Mouse (Mus musculus): ENCODE data around the gene Prcd. TPM values are rescaled to one million over a fixed set of nuclear protein-coding genes. Genes with fewer than 3 reads are reported as not detected.

Gene Prcd
- polyA plus RNA-seq, 1 experiment from 2014 or later = 3.2 TPM

DNA sequence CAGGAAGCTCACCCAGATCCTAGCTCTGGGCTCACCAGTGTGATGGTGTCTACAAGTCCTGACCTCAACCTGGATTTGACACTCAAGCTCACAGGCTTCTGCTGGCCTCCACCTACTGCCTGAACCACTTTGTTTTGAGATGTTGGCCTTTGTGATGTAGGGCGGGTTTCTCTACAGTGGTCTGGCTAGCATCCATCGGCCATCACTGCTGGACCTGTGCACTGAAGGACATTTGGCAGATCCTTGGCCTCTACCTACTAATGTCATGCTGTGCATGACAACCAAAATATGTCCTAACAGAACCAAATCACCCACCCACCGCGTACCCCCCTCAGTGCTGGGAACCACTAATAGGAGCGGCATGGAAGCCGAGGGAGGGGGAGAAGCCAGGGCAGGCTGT lies 25.8 kb downstream of the Prcd start:
- H3K36me3 ChIP-seq (ENCODE audit: control insufficient read depth, insufficient read depth) = peaks cover 19% of the 10 kb centered on the region
- ATAC-seq = no peak
- no peak overlapping the region for H3K4me2 ChIP-seq (ENCODE audit: low read length)
- no peak overlapping the region for H3K27ac ChIP-seq (ENCODE audit: low read length)
- no peaks in the 10 kb centered on the region for H3K27me3 ChIP-seq (replicated peaks; ENCODE audit: control insufficient read depth, insufficient read depth, low read length)
- no peaks in the 10 kb centered on the region for H3K9me3 ChIP-seq (ENCODE audit: control insufficient read depth, low read length)
- WGBS = 88% methylated on average over 6 of the region's 6 CpGs
- no peak overlapping the region for H3K4me3 ChIP-seq (replicated peaks; ENCODE audit: low read length)
- H3K9ac ChIP-seq (replicated peaks; ENCODE audit: low read depth, low read length) = no peak overlapping the region
- 0 out of 2 replicates have a peak, but pooled peaks cover 5% of the 10 kb centered on the region for H3K4me1 ChIP-seq (replicated peaks; ENCODE audit: control insufficient read depth, insufficient read depth, low read length)

GRCm38 (mm10) chr11:116680321-116681091 lies 27.2 kb downstream of the Prcd start:
- H3K27me3 ChIP-seq (replicated peaks; ENCODE audit: control insufficient read depth, insufficient read depth, low read length) = no peaks in the 10 kb centered on the region
- H3K4me2 ChIP-seq (ENCODE audit: low read length) = no peak overlapping the region
- no peak overlapping the region for H3K27ac ChIP-seq (ENCODE audit: low read length)
- H3K9ac ChIP-seq (replicated peaks; ENCODE audit: low read depth, low read length) = no peak overlapping the region
- H3K4me3 ChIP-seq (replicated peaks; ENCODE audit: low read length) = no peak overlapping the region
- ATAC-seq = no peak
- H3K9me3 ChIP-seq (ENCODE audit: control insufficient read depth, low read length) = no peaks in the 10 kb centered on the region
- WGBS = 72% methylated on average over 24 of the region's 24 CpGs
- H3K4me1 ChIP-seq (replicated peaks; ENCODE audit: control insufficient read depth, insufficient read depth, low read length) = no peaks in the 10 kb centered on the region
- H3K36me3 ChIP-seq (ENCODE audit: control insufficient read depth, insufficient read depth) = peaks cover 9% of the 10 kb centered on the region

- Histone ChIP-seq H3K27ac (ENCODE audit: low read length) (no peak overlapping the region), H3K9me3 (ENCODE audit: control insufficient read depth, low read length) (no peaks in the 10 kb centered on the region), H3K4me1 (replicated peaks; ENCODE audit: control insufficient read depth, insufficient read depth, low read length) (no peaks in the 10 kb centered on the region), H3K4me3 (replicated peaks; ENCODE audit: low read length) (no peak overlapping the region), H3K36me3 (ENCODE audit: control insufficient read depth, insufficient read depth) (peaks cover 3% of the 10 kb centered on the region), H3K4me2 (ENCODE audit: low read length) (no peak overlapping the region), H3K27me3 (replicated peaks; ENCODE audit: control insufficient read depth, insufficient read depth, low read length) (no peaks in the 10 kb centered on the region), H3K9ac (replicated peaks; ENCODE audit: low read depth, low read length) (no peak overlapping the region)
- no peak for ATAC-seq
- whole genome bisulfite sequencing = 88% methylated on average over 4 of the region's 4 CpGs
These were observed 27.8 kb downstream of the Prcd start for GRCm38 (mm10) chr11:116681147-116681546.

- 85% methylated on average over 14 of the region's 14 CpGs for WGBS
- Histone ChIP-seq H3K4me3 (replicated peaks; ENCODE audit: low read length) (no peak overlapping the region), H3K27me3 (replicated peaks; ENCODE audit: control insufficient read depth, insufficient read depth, low read length) (no peaks in the 10 kb centered on the region), H3K27ac (ENCODE audit: low read length) (no peak overlapping the region), H3K4me2 (ENCODE audit: low read length) (no peak overlapping the region), H3K4me1 (replicated peaks; ENCODE audit: control insufficient read depth, insufficient read depth, low read length) (no peaks in the 10 kb centered on the region), H3K9ac (replicated peaks; ENCODE audit: low read depth, low read length) (no peak overlapping the region), H3K36me3 (ENCODE audit: control insufficient read depth, insufficient read depth) (no peaks in the 10 kb centered on the region; the same call in 1 of the 2 replicates), H3K9me3 (ENCODE audit: control insufficient read depth, low read length) (no peaks in the 10 kb centered on the region)
- ATAC-seq = no peak
These were observed 29.3 kb downstream of the Prcd start for GRCm38 (mm10) chr11:116682501-116683144.

GRCm38 (mm10) chr11:116683777-116684176 lies 30.4 kb downstream of the Prcd start:
- Histone ChIP-seq H3K27ac (ENCODE audit: low read length) (no peak overlapping the region), H3K9me3 (ENCODE audit: control insufficient read depth, low read length) (no peaks in the 10 kb centered on the region), H3K4me1 (replicated peaks; ENCODE audit: control insufficient read depth, insufficient read depth, low read length) (no peaks in the 10 kb centered on the region), H3K27me3 (replicated peaks; ENCODE audit: control insufficient read depth, insufficient read depth, low read length) (no peaks in the 10 kb centered on the region), H3K4me2 (ENCODE audit: low read length) (no peak overlapping the region), H3K36me3 (ENCODE audit: control insufficient read depth, insufficient read depth) (no peaks in the 10 kb centered on the region), H3K9ac (replicated peaks; ENCODE audit: low read depth, low read length) (no peak overlapping the region), H3K4me3 (replicated peaks; ENCODE audit: low read length) (no peak overlapping the region)
- WGBS = 85% methylated on average over 4 of the region's 4 CpGs
- ATAC-seq = no peak

DNA sequence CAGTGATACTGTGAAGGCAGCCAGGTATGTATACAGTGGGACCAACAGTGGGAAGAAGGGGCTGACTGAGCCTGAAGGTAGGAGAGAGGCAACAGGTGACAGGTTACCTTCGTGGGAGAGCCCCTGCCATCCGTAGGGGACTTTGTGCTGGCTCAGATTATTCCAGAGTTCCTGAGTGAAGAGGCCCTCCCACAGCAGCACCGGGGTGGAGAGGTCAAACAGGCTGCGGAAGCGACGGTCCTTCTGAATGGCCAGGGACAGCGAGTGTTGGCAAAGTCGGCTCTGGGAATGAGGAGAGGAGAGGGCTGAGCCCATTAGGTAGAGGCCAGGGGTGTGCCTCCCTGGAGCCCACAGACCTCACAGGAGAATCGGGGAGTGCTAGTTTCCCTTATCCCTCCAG lies 32.4 kb downstream of the Prcd start:
- ATAC-seq = no peak

GRCm38 (mm10) chr11:116687897-116688296 lies 34.6 kb downstream of the Prcd start:
- H3K4me2 ChIP-seq (ENCODE audit: low read length) = no peak overlapping the region
- no peak for ATAC-seq
- no peaks in the 10 kb centered on the region for H3K27me3 ChIP-seq (replicated peaks; ENCODE audit: control insufficient read depth, insufficient read depth, low read length)
- no peak overlapping the region for H3K27ac ChIP-seq (ENCODE audit: low read length)
- H3K9me3 ChIP-seq (ENCODE audit: control insufficient read depth, low read length) = no peaks in the 10 kb centered on the region
- H3K4me3 ChIP-seq (replicated peaks; ENCODE audit: low read length) = no peak overlapping the region
- 70% methylated on average over 8 of the region's 8 CpGs for WGBS
- H3K4me1 ChIP-seq (replicated peaks; ENCODE audit: control insufficient read depth, insufficient read depth, low read length) = no peaks in the 10 kb centered on the region
- H3K36me3 ChIP-seq (ENCODE audit: control insufficient read depth, insufficient read depth) = no peaks in the 10 kb centered on the region
- no peak overlapping the region for H3K9ac ChIP-seq (replicated peaks; ENCODE audit: low read depth, low read length)

More for the DNA sequence above, 32.4 kb downstream of the Prcd start:
- Histone ChIP-seq H3K4me3 (replicated peaks; ENCODE audit: low read length) (no peak overlapping the region), H3K27ac (ENCODE audit: low read length) (no peak overlapping the region), H3K4me2 (ENCODE audit: low read length) (no peak overlapping the region), H3K9me3 (ENCODE audit: control insufficient read depth, low read length) (no peaks in the 10 kb centered on the region), H3K4me1 (replicated peaks; ENCODE audit: control insufficient read depth, insufficient read depth, low read length) (no peaks in the 10 kb centered on the region), H3K9ac (replicated peaks; ENCODE audit: low read depth, low read length) (no peak overlapping the region), H3K36me3 (ENCODE audit: control insufficient read depth, insufficient read depth) (no peaks in the 10 kb centered on the region), H3K27me3 (replicated peaks; ENCODE audit: control insufficient read depth, insufficient read depth, low read length) (no peaks in the 10 kb centered on the region)
- WGBS = 78% methylated on average over 9 of the region's 9 CpGs

DNA sequence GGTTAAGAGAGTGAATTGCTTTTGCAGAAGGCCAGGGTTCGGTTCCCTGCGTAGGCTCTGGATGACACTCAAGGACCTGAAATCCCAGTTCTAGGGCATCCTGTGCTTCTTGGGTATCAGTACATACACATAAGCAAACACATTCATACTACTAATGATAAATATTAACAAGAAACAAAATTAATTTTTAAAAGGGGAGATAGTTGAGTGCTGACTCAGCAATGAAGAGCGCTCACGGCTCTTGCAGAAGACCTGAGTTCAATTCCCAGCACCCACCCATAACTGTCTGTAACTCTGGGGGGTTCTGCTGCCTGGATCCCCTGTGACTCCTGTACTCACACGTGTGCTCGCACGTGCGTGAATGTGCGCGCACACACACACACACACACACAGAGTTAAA lies 36.3 kb downstream of the Prcd start:
- H3K4me2 ChIP-seq (ENCODE audit: low read length) = no peak overlapping the region
- H3K9ac ChIP-seq (replicated peaks; ENCODE audit: low read depth, low read length) = no peak overlapping the region
- H3K4me1 ChIP-seq (replicated peaks; ENCODE audit: control insufficient read depth, insufficient read depth, low read length) = peaks cover 8% of the 10 kb centered on the region
- no peak overlapping the region for H3K27ac ChIP-seq (ENCODE audit: low read length)
- peaks cover 13% of the 10 kb centered on the region for H3K27me3 ChIP-seq (replicated peaks; ENCODE audit: control insufficient read depth, insufficient read depth, low read length)
- WGBS = 95% methylated on average over 10 of the region's 10 CpGs
- no peak for ATAC-seq
- no peaks in the 10 kb centered on the region for H3K9me3 ChIP-seq (ENCODE audit: control insufficient read depth, low read length)
- no peak overlapping the region for H3K4me3 ChIP-seq (replicated peaks; ENCODE audit: low read length)
- H3K36me3 ChIP-seq (ENCODE audit: control insufficient read depth, insufficient read depth) = no peaks in the 10 kb centered on the region

- Histone ChIP-seq H3K4me3 (replicated peaks; ENCODE audit: low read length) (no peak overlapping the region), H3K36me3 (ENCODE audit: control insufficient read depth, insufficient read depth) (no peaks in the 10 kb centered on the region), H3K4me2 (ENCODE audit: low read length) (no peak overlapping the region), H3K4me1 (replicated peaks; ENCODE audit: control insufficient read depth, insufficient read depth, low read length) (peaks cover 11% of the 10 kb centered on the region), H3K9ac (replicated peaks; ENCODE audit: low read depth, low read length) (no peak overlapping the region), H3K9me3 (ENCODE audit: control insufficient read depth, low read length) (no peaks in the 10 kb centered on the region), H3K27me3 (replicated peaks; ENCODE audit: control insufficient read depth, insufficient read depth, low read length) (peaks cover 23% of the 10 kb centered on the region), H3K27ac (ENCODE audit: low read length) (no peak overlapping the region)
- 43% methylated on average over 18 of the region's 18 CpGs for WGBS
- ATAC-seq = no peak
These were observed 37.6 kb downstream of the Prcd start for GRCm38 (mm10) chr11:116690701-116691575.
